Mouse (Mus musculus): ENCODE data around the gene Foxd1.

DNA sequence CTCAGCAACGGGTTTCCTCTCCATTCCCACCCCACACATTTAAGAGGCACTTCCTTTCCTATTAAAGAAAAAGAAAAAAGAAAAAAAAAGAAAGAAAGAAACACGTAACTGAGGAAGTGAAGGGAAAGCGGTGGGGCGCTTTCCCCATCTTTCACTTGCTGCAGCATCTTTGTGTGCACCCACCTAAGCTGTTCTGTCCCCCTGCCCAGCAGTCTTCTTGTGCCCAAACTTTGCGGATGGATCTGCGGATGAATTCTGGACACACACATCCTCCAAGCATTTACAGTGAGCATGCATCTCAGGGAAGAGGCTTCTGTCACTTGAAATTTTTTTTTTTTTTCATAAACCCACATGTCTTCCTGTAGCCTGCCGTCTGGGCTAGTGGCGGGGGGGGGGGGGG, 5.3 kb downstream of the Foxd1 start:
- TF ChIP-seq POLR2A (IDR thresholded peaks at IDR 0.05; ENCODE audit: borderline replicate concordance, extremely low read depth, insufficient read depth, insufficient read length, poor library complexity, severe bottlenecking) (no peak), CTCF (IDR thresholded peaks at IDR 0.05; ENCODE audit: borderline replicate concordance, extremely low read depth, insufficient read depth, insufficient read length) (no peak)

Measured in brain, embryonic 14.5 days (tissue).